Mouse (Mus musculus) C2C12 (cell line): ENCODE measurements at regions not wholly inside any gene's neighbourhood (a gene's known extent, or its start where the extent isn't known, plus 50 kb on each side); places are given as distances from the start of the nearest gene placed in this dataset.

Experiments
- CTCF ChIP-seq: IDR thresholded peaks from one replicate; pipeline ENCODE4 v1.5.1; 2011; ENCODE audit not compliant: control insufficient read depth, insufficient read depth, insufficient read length
- MAX ChIP-seq: IDR thresholded peaks from one replicate; pipeline ENCODE4 v1.6.1; 2011; ENCODE audit warnings: mild to moderate bottlenecking, control low read depth
- MYOG ChIP-seq: IDR thresholded peaks from one replicate; pipeline ENCODE4 v1.6.1; 2011; ENCODE audit not compliant: control insufficient read depth, insufficient read length; ENCODE audit errors: extremely low read depth

DNA sequence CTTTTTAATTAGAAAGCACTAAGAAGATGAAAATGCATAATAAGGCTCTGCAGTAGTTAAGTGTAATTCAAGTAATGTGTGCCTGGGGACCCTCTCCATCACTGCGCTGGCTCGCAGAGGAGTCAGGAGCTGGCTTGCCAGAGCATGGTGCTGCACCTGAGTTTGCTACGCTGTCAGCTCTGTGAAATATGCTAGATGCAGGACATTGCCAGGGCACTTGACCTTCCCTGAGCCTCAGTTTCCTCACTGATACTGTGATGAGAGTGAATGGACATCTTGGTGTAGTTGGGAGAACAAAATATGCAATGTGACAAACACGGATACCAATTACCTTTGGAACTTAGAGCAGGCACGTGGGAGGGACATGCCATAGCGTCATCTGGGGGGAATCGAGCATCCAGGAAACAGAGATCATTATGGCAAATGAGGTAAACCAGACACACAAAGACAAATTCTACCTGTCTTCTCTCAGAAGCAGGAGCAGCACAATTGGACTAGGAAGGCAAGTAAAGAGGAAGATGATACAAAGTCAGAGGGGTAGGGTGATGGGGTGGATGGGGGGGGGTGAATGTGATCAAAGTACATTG lies 133.6 kb upstream of the Slco3a1 start:
- TF ChIP-seq MYOG (no peak), CTCF (no peak), MAX (no peak)
